In genomic region chr3:81369742-81370141, GRCm38 (mm10) we compare ENCODE assay signal across 17 mouse cellular contexts.
"Had no signal": no experiment of that assay in that cellular context is flagged by ENCODE, and none has a peak within 500 bp of the region (broad histone marks: within the 10 kb centered on the region; RNA-seq: fewer than 3 reads in every experiment).

No protein-coding gene starts in this region.

- H3K9me3 ChIP-seq: liver, embryonic 13.5 days had no signal

- H3K4me2 ChIP-seq: liver, embryonic 13.5 days; midbrain, embryonic 11.5 days had no signal

- H3K36me3 ChIP-seq: liver, embryonic 13.5 days had no signal

- DNase-seq: kidney, adult 18-20 months; kidney, postnatal 10 days; kidney, postnatal 36 days; layer of hippocampus, postnatal 36 days; liver, embryonic 13.5 days; lung, postnatal 10 days; lung, postnatal 4 days; midbrain, embryonic 14.5 days; retina, postnatal 1 day; right cerebral cortex, postnatal 25 days; thymus, adult 2 months; thymus, postnatal 14 days; thymus, postnatal 4 days had no signal

- H3K27me3 ChIP-seq: liver, embryonic 13.5 days had no signal

- H3K4me3 ChIP-seq: left cerebral cortex, adult 2 months; liver, embryonic 13.5 days had no signal

- H3K4me1 ChIP-seq: liver, embryonic 13.5 days had no signal

- H3K9ac ChIP-seq: liver, embryonic 13.5 days had no signal

- H3K27ac ChIP-seq: hindbrain, postnatal 0 days; left cerebral cortex, adult 2 months; liver, embryonic 13.5 days had no signal

- ATAC-seq: hindbrain, postnatal 0 days; inflammation-experienced regulatory T-cells, adult 6 months had no signal
